Mouse (Mus musculus): ENCODE measurements around the gene Pars2. TPM values are rescaled to one million over a fixed set of nuclear protein-coding genes. Genes with fewer than 3 reads are reported as not detected.

Gene Pars2
- total RNA-seq (2021) = 1 to 10 TPM; 1.3 to 1.7 TPM
- long read RNA-seq, experiment 1 = 0 reads
- long read RNA-seq, experiment 2, partial matches to known transcripts = 0 of 2 reads
- long read RNA-seq, experiment 2, other reads (novel, unspliced or antisense) = 0 of 2 reads

- intact Hi-C loops (cut with DNase I) = no loop called here
- peak; percentile 92 to 96 for DNase-seq
Observed at GRCm38 (mm10) chr4:106650833-106651527, at the start of gene Pars2. Pars2 (plus strand) TSS chr4:106651069.

GRCm38 (mm10) chr4:106606639-106607554, 44.0 kb upstream of the Pars2 start:
- DNase-seq = no peak
- intact Hi-C loops (cut with DNase I) = no loop called here

GRCm38 (mm10) chr4:106607905-106608304, 43.0 kb upstream of the Pars2 start:
- no peak for DNase-seq
- intact Hi-C loops (cut with DNase I) = no loop called here

- intact Hi-C loops (cut with DNase I) = loop anchor here (10.0 kb wide), 1 partner anchor 542 kb away; no protein-coding TSS in a partner anchor
Observed at GRCm38 (mm10) chr4:106613105-106613504, 37.8 kb upstream of the Pars2 start.

GRCm38 (mm10) chr4:106613560-106613959, 37.3 kb upstream of the Pars2 start:
- intact Hi-C loops (cut with DNase I) = loop anchor here (10.0 kb wide), 1 partner anchor 541 kb away; no protein-coding TSS in a partner anchor
- DNase-seq = no peak

More at GRCm38 (mm10) chr4:106613105-106613504, 37.8 kb upstream of the Pars2 start:
- DNase-seq = no peak

- intact Hi-C loops (cut with DNase I) = loop anchor here (2.0 to 10.0 kb wide), 2 partner anchors 95 to 541 kb away; no protein-coding TSS in a partner anchor
- DNase-seq = peak in 1 of 2 experiments; percentile 46
Observed at GRCm38 (mm10) chr4:106614180-106614797, 36.6 kb upstream of the Pars2 start.

GRCm38 (mm10) chr4:106614881-106615280, 36.0 kb upstream of the Pars2 start:
- intact Hi-C loops (cut with DNase I) = loop anchor here (2.0 to 10.0 kb wide), 2 partner anchors 94 to 540 kb away; no protein-coding TSS in a partner anchor
- no peak for DNase-seq

GRCm38 (mm10) chr4:106615637-106616036, 35.2 kb upstream of the Pars2 start:
- intact Hi-C loops (cut with DNase I) = loop anchor here (2.0 to 10.0 kb wide), 2 partner anchors 93 to 539 kb away; no protein-coding TSS in a partner anchor
- DNase-seq = no peak

GRCm38 (mm10) chr4:106617056-106617455, 33.8 kb upstream of the Pars2 start, which contains the start of gene Lexm:
Lexm (minus strand) TSS chr4:106617241.
- DNase-seq = no peak
- intact Hi-C loops (cut with DNase I) = loop anchor here (10.0 kb wide), 1 partner anchor 538 kb away; no protein-coding TSS in a partner anchor

- no peak for DNase-seq
- intact Hi-C loops (cut with DNase I) = loop anchor here (10.0 kb wide), 1 partner anchor 536 kb away; no protein-coding TSS in a partner anchor
Observed at GRCm38 (mm10) chr4:106618898-106619297, 32.0 kb upstream of the Pars2 start.

GRCm38 (mm10) chr4:106621428-106621827, 29.4 kb upstream of the Pars2 start:
- DNase-seq = no peak
- intact Hi-C loops (cut with DNase I) = no loop called here

GRCm38 (mm10) chr4:106622030-106622493, 28.8 kb upstream of the Pars2 start, which contains the start of gene Ttc22:
Ttc22 (plus strand) TSS chr4:106622432.
- DNase-seq = no peak
- intact Hi-C loops (cut with DNase I) = no loop called here

GRCm38 (mm10) chr4:106622712-106623111, 28.2 kb upstream of the Pars2 start:
- intact Hi-C loops (cut with DNase I) = no loop called here
- no peak for DNase-seq

GRCm38 (mm10) chr4:106624271-106624670, 26.6 kb upstream of the Pars2 start:
- intact Hi-C loops (cut with DNase I) = no loop called here

GRCm38 (mm10) chr4:106627809-106628208, 23.1 kb upstream of the Pars2 start:
- intact Hi-C loops (cut with DNase I) = no loop called here
- DNase-seq = no peak

More at GRCm38 (mm10) chr4:106624271-106624670, 26.6 kb upstream of the Pars2 start:
- DNase-seq = no peak

- intact Hi-C loops (cut with DNase I) = no loop called here
- DNase-seq = no peak
Observed at GRCm38 (mm10) chr4:106628650-106629360, 22.1 kb upstream of the Pars2 start.

- intact Hi-C loops (cut with DNase I) = no loop called here
- no peak for DNase-seq
Observed at GRCm38 (mm10) chr4:106629374-106629773, 21.5 kb upstream of the Pars2 start.

GRCm38 (mm10) chr4:106630333-106631220, 20.3 kb upstream of the Pars2 start:
- peak; percentile 39 to 51 for DNase-seq
- intact Hi-C loops (cut with DNase I) = loop anchor here (1.0 to 5.0 kb wide), 2 partner anchors 47 to 78 kb away; partner anchors contain the start of gene Ttc4

Measured in gastrocnemius, postnatal 36 days (tissue).